Mouse (Mus musculus): Measurements from ENCODE around the gene Tcl1b5. TPM values are rescaled to one million over a fixed set of nuclear protein-coding genes. Genes with fewer than 3 reads are reported as not detected.
"Not testable (repeated sequence)": the region's sequence is repeated elsewhere in the genome, so short reads cannot be mapped to it uniquely, and the experiment has no call there.

The Tcl1b5 gene
- polyA plus RNA-seq (2015; fragmentation: Nextera tagmentation; extraction: Ambion mirVana) = not detected in 2 replicates

- not testable (repeated sequence) for ATAC-seq; H3K27ac ChIP-seq (ENCODE audit: low read length); H3K4me1 ChIP-seq (ENCODE audit: control insufficient read depth, insufficient read depth, low read length); H3K36me3 ChIP-seq (ENCODE audit: control insufficient read depth, insufficient read depth, low read length); H3K4me3 ChIP-seq (ENCODE audit: low read length); H3K27me3 ChIP-seq (replicated peaks; ENCODE audit: control insufficient read depth, insufficient read depth, low read length); H3K9me3 ChIP-seq (ENCODE audit: control insufficient read depth, low read length); H3K4me2 ChIP-seq (ENCODE audit: low read depth, low read length); H3K9ac ChIP-seq (ENCODE audit: low read depth, low read length)
- 53% methylated on average over 3 of the region's 3 CpGs for WGBS
Observed at GRCm38 (mm10) chr12:105176044-105176443, at the start of gene Tcl1b5. TSS of gene Tcl1b5 (plus strand) at chr12:105176344.

DNA sequence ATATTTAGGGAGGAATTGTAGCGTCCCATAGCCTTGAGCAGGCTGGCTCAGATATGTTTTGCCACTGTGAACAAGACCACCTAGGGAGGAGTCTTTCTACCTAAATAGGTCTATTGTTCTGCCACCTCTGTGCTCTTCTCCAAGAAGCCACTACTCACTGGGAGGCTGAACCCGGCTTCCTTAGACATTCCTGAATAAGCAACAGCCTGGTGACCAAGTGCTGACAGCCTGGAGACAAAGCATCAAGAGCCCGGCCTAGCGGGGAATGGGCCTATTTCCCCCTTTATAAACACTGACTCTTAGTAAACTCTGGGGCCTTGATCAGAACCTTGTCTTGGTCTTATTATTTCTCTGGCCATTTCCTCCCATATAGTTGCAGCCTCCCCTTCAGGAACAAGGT, 49.6 kb upstream of the Tcl1b5 start:
- Histone ChIP-seq H3K4me1 (ENCODE audit: control insufficient read depth, insufficient read depth, low read length) (no peaks in the 10 kb centered on the region), H3K36me3 (ENCODE audit: control insufficient read depth, insufficient read depth, low read length) (no peaks in the 10 kb centered on the region)
- 74% methylated on average over 4 of the region's 4 CpGs for WGBS

GRCm38 (mm10) chr12:105127607-105128006, 48.5 kb upstream of the Tcl1b5 start:
- Histone ChIP-seq H3K4me1 (ENCODE audit: control insufficient read depth, insufficient read depth, low read length) (no peaks in the 10 kb centered on the region), H3K9me3 (ENCODE audit: control insufficient read depth, low read length) (no peaks in the 10 kb centered on the region), H3K27ac (ENCODE audit: low read length) (no peak overlapping the region), H3K36me3 (ENCODE audit: control insufficient read depth, insufficient read depth, low read length) (no peaks in the 10 kb centered on the region), H3K9ac (ENCODE audit: low read depth, low read length) (no peak overlapping the region), H3K4me3 (ENCODE audit: low read length) (no peak overlapping the region), H3K27me3 (replicated peaks; ENCODE audit: control insufficient read depth, insufficient read depth, low read length) (no peaks in the 10 kb centered on the region), H3K4me2 (ENCODE audit: low read depth, low read length) (no peak overlapping the region)
- ATAC-seq = no peak
- 83% methylated on average over 2 of the region's 2 CpGs for WGBS

More for the DNA sequence above, 49.6 kb upstream of the Tcl1b5 start:
- Histone ChIP-seq H3K9me3 (ENCODE audit: control insufficient read depth, low read length) (no peaks in the 10 kb centered on the region), H3K27ac (ENCODE audit: low read length) (no peak overlapping the region), H3K27me3 (replicated peaks; ENCODE audit: control insufficient read depth, insufficient read depth, low read length) (no peaks in the 10 kb centered on the region), H3K4me3 (ENCODE audit: low read length) (no peak overlapping the region), H3K4me2 (ENCODE audit: low read depth, low read length) (no peak overlapping the region), H3K9ac (ENCODE audit: low read depth, low read length) (no peak overlapping the region)
- ATAC-seq = no peak

DNA sequence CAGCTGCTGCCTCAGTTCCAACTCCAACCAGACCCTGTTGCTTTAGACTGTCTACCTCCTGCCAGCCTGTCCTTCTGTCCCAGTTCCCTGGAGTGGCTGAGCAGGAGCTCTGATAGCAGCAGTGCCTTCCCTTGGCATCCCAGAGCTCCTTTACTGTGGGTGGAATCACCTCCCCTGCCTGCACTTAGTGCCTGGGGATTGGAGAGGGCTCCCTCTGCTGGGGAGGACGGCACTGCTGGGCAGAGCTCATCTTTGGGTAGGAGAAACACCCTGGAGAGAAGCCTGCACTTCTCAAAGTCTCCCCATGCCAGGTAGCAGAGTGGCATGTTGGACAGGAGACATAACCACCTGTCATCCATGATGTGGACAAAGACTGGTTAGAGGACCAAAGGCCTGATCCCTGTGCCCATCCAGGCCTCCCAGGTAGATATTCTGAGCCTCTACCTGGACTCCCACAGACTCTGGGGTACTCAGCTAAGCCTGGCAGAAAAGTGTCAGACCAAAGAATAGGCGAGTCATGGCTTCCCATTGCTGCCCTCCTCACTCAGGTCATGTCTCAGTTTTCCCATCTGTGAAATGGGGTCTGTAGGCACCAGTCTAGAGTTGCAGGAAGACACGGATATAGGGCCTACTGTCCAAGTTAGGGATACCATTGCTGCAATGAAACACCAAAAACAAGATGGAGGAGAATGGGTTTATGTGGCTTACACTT, 46.5 kb upstream of the Tcl1b5 start:
- not testable (repeated sequence) for H3K4me3 ChIP-seq (ENCODE audit: low read length); H3K27ac ChIP-seq (ENCODE audit: low read length)
- WGBS = 69% methylated on average over 3 of the region's 3 CpGs

DNA sequence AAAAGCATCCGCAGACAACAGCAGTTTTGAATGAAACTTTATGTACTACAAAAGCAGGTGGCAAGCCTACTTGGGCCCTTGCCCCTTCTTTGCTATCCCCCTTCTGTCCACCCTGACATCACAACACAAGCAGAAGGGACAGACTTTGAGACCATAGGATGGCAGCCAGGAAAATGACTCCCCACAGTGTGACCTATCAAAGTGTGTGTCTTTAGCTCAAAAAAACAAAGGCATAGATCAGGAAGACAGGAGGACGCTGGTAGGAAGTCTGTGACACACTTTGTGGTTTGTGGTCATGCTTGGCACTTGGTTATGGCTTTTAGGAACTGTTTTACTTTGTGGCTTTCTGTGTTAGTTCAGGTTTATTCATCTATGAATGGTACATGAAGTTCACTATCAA, 42.0 kb upstream of the Tcl1b5 start:
- H3K27ac ChIP-seq (ENCODE audit: low read length); H3K9ac ChIP-seq (ENCODE audit: low read depth, low read length); H3K9me3 ChIP-seq (ENCODE audit: control insufficient read depth, low read length); H3K4me2 ChIP-seq (ENCODE audit: low read depth, low read length); ATAC-seq; H3K4me3 ChIP-seq (ENCODE audit: low read length); H3K27me3 ChIP-seq (replicated peaks; ENCODE audit: control insufficient read depth, insufficient read depth, low read length); H3K4me1 ChIP-seq (ENCODE audit: control insufficient read depth, insufficient read depth, low read length); H3K36me3 ChIP-seq (ENCODE audit: control insufficient read depth, insufficient read depth, low read length): not testable (repeated sequence)
- whole genome bisulfite sequencing = 62% methylated on average over 2 of the region's 2 CpGs

More for the DNA sequence above, 46.5 kb upstream of the Tcl1b5 start:
- not testable (repeated sequence) for H3K4me2 ChIP-seq (ENCODE audit: low read depth, low read length); H3K36me3 ChIP-seq (ENCODE audit: control insufficient read depth, insufficient read depth, low read length); H3K27me3 ChIP-seq (replicated peaks; ENCODE audit: control insufficient read depth, insufficient read depth, low read length); ATAC-seq; H3K9ac ChIP-seq (ENCODE audit: low read depth, low read length); H3K9me3 ChIP-seq (ENCODE audit: control insufficient read depth, low read length); H3K4me1 ChIP-seq (ENCODE audit: control insufficient read depth, insufficient read depth, low read length)

- not testable (repeated sequence) for ATAC-seq
Observed at GRCm38 (mm10) chr12:105134826-105135225, 41.3 kb upstream of the Tcl1b5 start.

GRCm38 (mm10) chr12:105137729-105138128, 38.4 kb upstream of the Tcl1b5 start:
- H3K27me3 ChIP-seq (replicated peaks; ENCODE audit: control insufficient read depth, insufficient read depth, low read length); H3K9me3 ChIP-seq (ENCODE audit: control insufficient read depth, low read length); ATAC-seq; H3K36me3 ChIP-seq (ENCODE audit: control insufficient read depth, insufficient read depth, low read length); H3K27ac ChIP-seq (ENCODE audit: low read length); H3K4me3 ChIP-seq (ENCODE audit: low read length); H3K9ac ChIP-seq (ENCODE audit: low read depth, low read length); H3K4me1 ChIP-seq (ENCODE audit: control insufficient read depth, insufficient read depth, low read length); H3K4me2 ChIP-seq (ENCODE audit: low read depth, low read length): not testable (repeated sequence)
- WGBS = 73% methylated on average over 1 of the region's 1 CpGs

More at GRCm38 (mm10) chr12:105134826-105135225, 41.3 kb upstream of the Tcl1b5 start:
- H3K9ac ChIP-seq (ENCODE audit: low read depth, low read length); H3K27me3 ChIP-seq (replicated peaks; ENCODE audit: control insufficient read depth, insufficient read depth, low read length); H3K9me3 ChIP-seq (ENCODE audit: control insufficient read depth, low read length); H3K4me1 ChIP-seq (ENCODE audit: control insufficient read depth, insufficient read depth, low read length); H3K36me3 ChIP-seq (ENCODE audit: control insufficient read depth, insufficient read depth, low read length); H3K4me2 ChIP-seq (ENCODE audit: low read depth, low read length); H3K4me3 ChIP-seq (ENCODE audit: low read length); H3K27ac ChIP-seq (ENCODE audit: low read length): not testable (repeated sequence)
- WGBS = 75% methylated on average over 4 of the region's 4 CpGs

DNA sequence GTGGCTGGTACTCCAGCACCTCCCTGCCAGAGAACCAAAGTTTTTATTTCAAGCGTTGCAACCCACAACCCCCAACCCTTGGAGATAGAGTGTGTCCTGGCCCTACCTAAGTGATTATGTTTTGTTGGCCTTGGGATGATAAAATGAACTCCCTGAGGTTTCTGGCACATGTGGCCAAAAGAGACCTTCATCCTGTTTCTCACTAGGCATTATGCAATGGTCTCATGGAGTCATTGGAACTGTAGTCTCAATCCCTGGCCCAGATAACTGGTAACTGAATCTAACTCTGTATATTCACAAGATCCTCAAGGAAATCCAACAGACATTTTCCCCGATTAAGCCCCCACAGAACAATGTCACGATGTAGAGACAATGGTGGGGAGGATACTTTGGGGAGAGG, 33.0 kb upstream of the Tcl1b5 start:
- no peak for ATAC-seq
- 93% methylated on average over 3 of the region's 3 CpGs for WGBS

DNA sequence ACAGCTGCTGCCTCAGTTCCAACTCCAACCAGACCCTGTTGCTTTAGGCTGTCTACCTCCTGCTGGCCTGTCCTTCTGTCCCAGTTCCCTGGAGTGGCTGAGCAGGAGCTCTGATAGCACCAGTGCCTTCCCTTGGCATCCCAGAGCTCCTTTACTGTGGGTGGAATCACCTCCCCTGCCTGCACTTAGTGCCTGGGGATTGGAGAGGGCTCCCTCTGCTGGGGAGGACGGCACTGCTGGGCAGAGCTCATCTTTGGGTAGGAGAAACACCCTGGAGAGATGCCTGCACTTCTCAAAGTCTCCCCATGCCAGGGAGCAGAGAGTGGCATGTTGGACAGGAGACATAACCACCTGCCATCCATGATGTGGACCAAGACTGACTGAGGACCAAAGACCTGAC, 31.2 kb upstream of the Tcl1b5 start:
- H3K4me1 ChIP-seq (ENCODE audit: control insufficient read depth, insufficient read depth, low read length); H3K27ac ChIP-seq (ENCODE audit: low read length); H3K9me3 ChIP-seq (ENCODE audit: control insufficient read depth, low read length); H3K4me2 ChIP-seq (ENCODE audit: low read depth, low read length); H3K36me3 ChIP-seq (ENCODE audit: control insufficient read depth, insufficient read depth, low read length); H3K27me3 ChIP-seq (replicated peaks; ENCODE audit: control insufficient read depth, insufficient read depth, low read length); H3K4me3 ChIP-seq (ENCODE audit: low read length); ATAC-seq; H3K9ac ChIP-seq (ENCODE audit: low read depth, low read length): not testable (repeated sequence)
- WGBS = 50% methylated on average over 1 of the region's 1 CpGs

More for the DNA sequence above, 33.0 kb upstream of the Tcl1b5 start:
- Histone ChIP-seq H3K4me1 (ENCODE audit: control insufficient read depth, insufficient read depth, low read length) (no peaks in the 10 kb centered on the region), H3K9me3 (ENCODE audit: control insufficient read depth, low read length) (no peaks in the 10 kb centered on the region), H3K4me3 (ENCODE audit: low read length) (no peak overlapping the region), H3K27ac (ENCODE audit: low read length) (no peak overlapping the region), H3K27me3 (replicated peaks; ENCODE audit: control insufficient read depth, insufficient read depth, low read length) (no peaks in the 10 kb centered on the region), H3K9ac (ENCODE audit: low read depth, low read length) (no peak overlapping the region), H3K36me3 (ENCODE audit: control insufficient read depth, insufficient read depth, low read length) (no peaks in the 10 kb centered on the region), H3K4me2 (ENCODE audit: low read depth, low read length) (no peak overlapping the region)

DNA sequence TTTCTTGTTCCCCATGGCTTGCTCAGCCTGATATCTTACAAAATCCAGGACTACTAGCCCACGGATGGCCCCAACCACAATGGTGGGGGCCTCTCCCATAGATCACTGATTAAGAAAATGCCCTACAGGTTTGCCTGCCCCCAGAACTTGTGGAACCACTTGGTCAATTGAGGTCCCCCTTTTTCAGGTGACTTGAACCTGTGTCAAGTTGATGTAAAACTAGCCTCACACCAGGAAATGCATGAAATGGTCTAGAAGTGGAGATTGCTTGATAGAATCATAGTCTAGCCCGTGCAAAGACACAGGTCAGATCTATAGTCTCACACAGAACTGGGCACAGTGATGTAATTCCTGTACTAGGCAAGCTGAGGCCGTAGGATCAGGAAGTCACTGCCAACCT, 30.4 kb upstream of the Tcl1b5 start, which contains the start of gene Tcl1b2:
TSS of gene Tcl1b2 (plus strand) at position 301 of the 400 bp plus-strand sequence.
- H3K4me2 ChIP-seq (ENCODE audit: low read depth, low read length) = no peak within 1 kb of the TSS
- WGBS = 74% methylated on average over 3 of the region's 3 CpGs
- no peak within 1 kb of the TSS for H3K27ac ChIP-seq (ENCODE audit: low read length)
- no peaks in the 10 kb centered on the region for H3K9me3 ChIP-seq (ENCODE audit: control insufficient read depth, low read length)
- no peak for ATAC-seq
- no peaks in the 10 kb centered on the region for H3K4me1 ChIP-seq (ENCODE audit: control insufficient read depth, insufficient read depth, low read length)
- H3K36me3 ChIP-seq (ENCODE audit: control insufficient read depth, insufficient read depth, low read length) = no peaks in the 10 kb centered on the region
- H3K4me3 ChIP-seq (ENCODE audit: low read length) = no peak within 1 kb of the TSS
- H3K9ac ChIP-seq (ENCODE audit: low read depth, low read length) = no peak within 1 kb of the TSS
- no peaks in the 10 kb centered on the region for H3K27me3 ChIP-seq (replicated peaks; ENCODE audit: control insufficient read depth, insufficient read depth, low read length)
